Mouse (Mus musculus) cerebellum, adult 11 months (tissue): ENCODE measurements around the gene Prrg2.
A peak's percentile ranks its signal among the peaks of the same experiment; 100 is the strongest.

Experiments
- DNase-seq: peaks from one replicate; pipeline ENCODE4 v3.0.0; 2022

The Prrg2 gene

GRCm38 (mm10) chr7:45053931-45054510, 8.5 kb downstream of the Prrg2 start:
- DNase-seq: peak; percentile 93

GRCm38 (mm10) chr7:45053117-45053930, 9.2 kb downstream of the Prrg2 start:
- peak; percentile 79 for DNase-seq

GRCm38 (mm10) chr7:45052862-45053116, 9.7 kb downstream of the Prrg2 start, which contains the start of gene Prr12:
Gene Prr12 (minus strand): TSS chr7:45052881.
- no peak for DNase-seq

- peak; percentile 65 for DNase-seq
Observed at GRCm38 (mm10) chr7:45052181-45052861, 10.2 kb downstream of the Prrg2 start.

- DNase-seq: no peak
Observed at GRCm38 (mm10) chr7:45051601-45051974, 10.9 kb downstream of the Prrg2 start.

- peak; percentile 68 for DNase-seq
Observed at GRCm38 (mm10) chr7:45050945-45051600, 11.4 kb downstream of the Prrg2 start.

- DNase-seq: peak; percentile 34
Observed at GRCm38 (mm10) chr7:45048923-45049657, 13.4 kb downstream of the Prrg2 start.

GRCm38 (mm10) chr7:45048001-45048890, 14.2 kb downstream of the Prrg2 start:
- peak; percentile 43 for DNase-seq

GRCm38 (mm10) chr7:45047491-45047890, 15.0 kb downstream of the Prrg2 start:
- no peak for DNase-seq

GRCm38 (mm10) chr7:45046853-45047350, 15.6 kb downstream of the Prrg2 start:
- DNase-seq: no peak

GRCm38 (mm10) chr7:45045741-45046140, 16.7 kb downstream of the Prrg2 start:
- no peak for DNase-seq

- no peak for DNase-seq
Observed at GRCm38 (mm10) chr7:45043307-45043706, 19.2 kb downstream of the Prrg2 start.

- no peak for DNase-seq
Observed at GRCm38 (mm10) chr7:45040851-45041250, 21.6 kb downstream of the Prrg2 start.

- DNase-seq: no peak
Observed at GRCm38 (mm10) chr7:45038411-45038810, 24.1 kb downstream of the Prrg2 start.

- no peak for DNase-seq
Observed at GRCm38 (mm10) chr7:45037720-45038361, 24.6 kb downstream of the Prrg2 start.

GRCm38 (mm10) chr7:45036702-45037101, 25.8 kb downstream of the Prrg2 start:
- no peak for DNase-seq

- DNase-seq: no peak
Observed at GRCm38 (mm10) chr7:45035631-45036030, 26.8 kb downstream of the Prrg2 start.

- no peak for DNase-seq
Observed at GRCm38 (mm10) chr7:45033722-45034359, 28.6 kb downstream of the Prrg2 start.

GRCm38 (mm10) chr7:45030857-45031256, 31.6 kb downstream of the Prrg2 start:
- DNase-seq: no peak

GRCm38 (mm10) chr7:45029995-45030394, 32.5 kb downstream of the Prrg2 start:
- no peak for DNase-seq

GRCm38 (mm10) chr7:45028351-45028750, 34.1 kb downstream of the Prrg2 start:
- no peak for DNase-seq
